Mouse (Mus musculus) hindbrain, embryonic 12.5 days (tissue): ENCODE measurements around the gene Gls2. TPM values are rescaled to one million over a fixed set of nuclear protein-coding genes. Genes with fewer than 3 reads are reported as not detected.

ENCODE experiments used
- ATAC-seq: fragments of 200-750 bp; cut with Nextera tagmentation; 2 replicates; pipeline ENCODE4 v1.8.0; 2017; ENCODE audit warnings: moderate TSS enrichment; ENCODE audit not compliant: low FRiP score
- H3K27ac ChIP-seq: fragments of 300-500 bp; sonication (generic); 2 replicates; pipeline ENCODE4 v1.5.1; 2016; ENCODE audit warnings: mild to moderate bottlenecking
- H3K27me3 ChIP-seq: fragments of 300-500 bp; sonication (generic); 2 replicates; pipeline ENCODE4 v1.6.1; 2016; ENCODE audit warnings: mild to moderate bottlenecking
- H3K36me3 ChIP-seq: fragments of 300-500 bp; sonication (generic); 2 replicates; pipeline ENCODE4 v1.6.1; 2016; ENCODE audit warnings: mild to moderate bottlenecking
- H3K4me1 ChIP-seq: fragments of 300-500 bp; sonication (generic); 2 replicates; pipeline ENCODE4 v1.6.1; 2016
- H3K4me2 ChIP-seq: fragments of 300-500 bp; sonication (generic); replicated peaks from 2 replicates; pipeline ENCODE4 v1.6.1; 2016; ENCODE audit warnings: mild to moderate bottlenecking
- H3K4me3 ChIP-seq: fragments of 300-500 bp; sonication (generic); 2 replicates; pipeline ENCODE4 v1.5.1; 2016; ENCODE audit warnings: mild to moderate bottlenecking
- H3K9ac ChIP-seq: fragments of 300-500 bp; sonication (generic); 2 replicates; pipeline ENCODE4 v1.6.1; 2016; ENCODE audit warnings: mild to moderate bottlenecking, moderate library complexity
- H3K9me3 ChIP-seq: fragments of 300-500 bp; sonication (generic); replicated peaks from 2 replicates; pipeline ENCODE4 v1.6.1; 2016; ENCODE audit warnings: mild to moderate bottlenecking
- WGBS: fragments of 180-500 bp; shearing (Covaris S2); methylation state at CpG from one replicate; pipeline ENCODE4 v1.1.7; 2016; 5-methylcytosine and 5-hydroxymethylcytosine counted together
- polyA plus RNA-seq: library from polyadenylated mRNA; unstranded; fragments of >200 nt; fragmentation: Nextera tagmentation; extraction: Ambion mirVana; gene quantifications from 2 replicates; pipeline ENCODE4 v1.2.1, GENCODE M21; 2016

The Gls2 gene
- polyA plus RNA-seq, 1 experiment from 2014 or later = 0.70 TPM

GRCm38 (mm10) chr10:128239140-128239539 lies 44.9 kb downstream of the Gls2 start:
- Histone ChIP-seq H3K36me3 (peaks cover 41% of the 10 kb centered on the region), H3K4me1 (peaks cover 6% of the 10 kb centered on the region), H3K27ac (no peak overlapping the region), H3K9me3 (no peaks in the 10 kb centered on the region), H3K9ac (no peak overlapping the region), H3K27me3 (no peaks in the 10 kb centered on the region), H3K4me3 (no peak overlapping the region), H3K4me2 (no peak overlapping the region)
- 92% methylated on average over 4 of the region's 4 CpGs for WGBS
- no peak for ATAC-seq

GRCm38 (mm10) chr10:128240131-128240530 lies 45.9 kb downstream of the Gls2 start:
- Histone ChIP-seq H3K36me3 (peaks cover 51% of the 10 kb centered on the region), H3K9me3 (no peaks in the 10 kb centered on the region), H3K27me3 (no peaks in the 10 kb centered on the region), H3K4me2 (no peak overlapping the region), H3K9ac (no peak overlapping the region), H3K4me3 (no peak overlapping the region), H3K27ac (no peak overlapping the region), H3K4me1 (peaks cover 6% of the 10 kb centered on the region)
- ATAC-seq = no peak
- WGBS = 92% methylated on average over 18 of the region's 18 CpGs

- H3K4me3 ChIP-seq = no peak overlapping the region
- ATAC-seq = no peak
- H3K27me3 ChIP-seq = no peaks in the 10 kb centered on the region
- H3K9me3 ChIP-seq = no peaks in the 10 kb centered on the region
- H3K4me2 ChIP-seq = no peak overlapping the region
- H3K36me3 ChIP-seq = peaks cover 80% of the 10 kb centered on the region
- 97% methylated on average over 8 of the region's 8 CpGs for WGBS
- no peak overlapping the region for H3K27ac ChIP-seq
- no peaks in the 10 kb centered on the region; the same call in 1 of the 2 replicates for H3K4me1 ChIP-seq
- H3K9ac ChIP-seq = no peak overlapping the region
Measured at GRCm38 (mm10) chr10:128243252-128243651, 49.0 kb downstream of the Gls2 start.

DNA sequence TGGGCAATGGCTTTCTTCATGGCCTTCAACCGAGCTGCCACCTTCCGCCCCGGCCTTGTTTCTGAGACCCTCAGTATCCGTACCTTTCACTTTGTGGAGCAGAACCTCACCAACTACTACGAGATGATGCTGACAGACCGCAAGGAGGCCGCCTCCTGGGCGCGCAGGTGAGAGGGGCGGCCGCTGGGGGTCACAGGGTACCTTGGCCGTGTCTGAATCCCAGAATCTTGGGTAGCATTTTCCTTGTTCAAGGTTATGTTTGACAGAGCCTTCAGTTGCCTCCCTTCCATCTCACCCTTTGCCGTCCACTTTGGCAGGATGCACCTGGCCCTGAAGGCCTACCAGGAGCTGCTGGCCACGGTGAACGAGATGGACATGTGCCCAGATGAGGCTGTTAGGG lies 49.9 kb downstream of the Gls2 start:
- WGBS = 96% methylated on average over 15 of the region's 15 CpGs
- H3K36me3 ChIP-seq = peaks cover 88% of the 10 kb centered on the region

DNA sequence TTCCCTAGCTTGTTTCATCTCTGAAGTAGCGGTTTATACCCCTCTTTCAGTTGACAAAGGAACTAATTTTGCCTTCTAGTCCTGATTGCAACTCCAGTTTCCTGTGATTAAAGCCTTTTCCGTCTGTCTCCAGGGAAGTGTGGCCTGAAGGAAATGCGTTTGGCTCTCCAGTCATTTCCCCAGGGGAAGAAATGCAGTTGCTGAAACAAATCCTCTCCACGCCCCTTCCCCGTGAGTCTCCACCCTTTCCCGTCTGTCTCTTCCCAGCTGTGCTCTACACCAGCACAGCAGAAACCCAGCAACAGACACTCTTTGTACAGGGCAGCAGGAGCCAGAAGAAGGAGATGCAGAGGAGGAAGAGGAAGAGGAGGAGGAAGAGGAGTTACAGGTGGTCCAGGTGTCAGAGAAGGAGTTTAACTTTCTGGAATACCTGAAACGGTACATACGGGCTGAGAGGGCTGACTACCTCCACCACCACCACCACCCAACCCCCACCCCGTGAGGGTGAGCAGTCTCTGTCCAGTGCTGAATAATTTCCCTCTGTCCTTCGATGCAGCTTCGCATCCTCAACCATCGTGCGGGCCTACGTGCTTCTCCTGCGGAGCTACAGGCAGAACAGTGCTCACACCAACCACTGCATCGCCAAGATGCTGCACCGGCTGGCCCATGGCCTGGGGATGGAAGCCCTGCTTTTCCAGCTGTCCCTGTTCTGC lies 52.9 kb downstream of the Gls2 start:
- no peak for ATAC-seq
- no peaks in the 10 kb centered on the region for H3K27me3 ChIP-seq
- peaks cover 96% of the 10 kb centered on the region for H3K36me3 ChIP-seq
- H3K27ac ChIP-seq = no peak overlapping the region; the same call in 1 of the 2 replicates
- no peak overlapping the region; the same call in 1 of the 2 replicates for H3K4me3 ChIP-seq
- H3K9ac ChIP-seq = no peak overlapping the region
- WGBS = 81% methylated on average over 17 of the region's 17 CpGs
- no peaks in the 10 kb centered on the region for H3K4me1 ChIP-seq
- no peaks in the 10 kb centered on the region for H3K9me3 ChIP-seq
- no peak overlapping the region for H3K4me2 ChIP-seq

More for the DNA sequence above, 49.9 kb downstream of the Gls2 start:
- no peak for ATAC-seq
- H3K9ac ChIP-seq = no peak overlapping the region
- no peaks in the 10 kb centered on the region for H3K9me3 ChIP-seq
- no peak overlapping the region for H3K27ac ChIP-seq
- no peak overlapping the region for H3K4me2 ChIP-seq
- H3K27me3 ChIP-seq = no peaks in the 10 kb centered on the region
- H3K4me1 ChIP-seq = no peaks in the 10 kb centered on the region
- no peak overlapping the region for H3K4me3 ChIP-seq

DNA sequence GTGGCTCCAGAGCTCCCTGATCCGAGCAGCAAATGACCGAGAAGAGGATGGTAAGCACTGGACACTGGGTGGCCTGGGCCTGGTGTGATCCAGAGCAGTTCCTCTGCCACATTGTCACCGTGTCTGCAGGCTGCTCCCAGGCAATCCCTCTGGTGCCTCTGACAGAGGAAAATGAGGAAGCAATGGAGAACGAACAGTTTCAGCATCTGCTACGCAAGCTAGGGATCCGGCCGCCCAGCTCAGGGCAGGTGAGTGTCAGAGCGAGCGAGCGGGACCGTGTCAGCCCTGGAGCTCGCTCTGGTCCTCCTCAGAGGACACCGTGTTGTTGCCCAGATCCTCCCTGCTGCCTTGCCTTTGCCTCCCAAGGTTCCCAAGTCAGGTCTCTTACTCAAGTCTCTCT lies 56.3 kb downstream of the Gls2 start:
- Histone ChIP-seq H3K4me3 (no peak overlapping the region), H3K27me3 (no peaks in the 10 kb centered on the region), H3K27ac (no peak overlapping the region), H3K4me2 (no peak overlapping the region), H3K36me3 (peaks cover 76% of the 10 kb centered on the region), H3K4me1 (no peaks in the 10 kb centered on the region), H3K9me3 (no peaks in the 10 kb centered on the region), H3K9ac (no peak overlapping the region)
- 97% methylated on average over 13 of the region's 13 CpGs for WGBS
- ATAC-seq = no peak

- H3K36me3 ChIP-seq = peaks cover 45% of the 10 kb centered on the region
- H3K9ac ChIP-seq = no peak within 1 kb of the TSS
- WGBS = 93% methylated on average over 4 of the region's 4 CpGs
- no peaks in the 10 kb centered on the region for H3K9me3 ChIP-seq
- no peak within 1 kb of the TSS for H3K4me3 ChIP-seq
- no peak within 1 kb of the TSS for H3K4me2 ChIP-seq
- H3K27me3 ChIP-seq = no peaks in the 10 kb centered on the region
- no peak within 1 kb of the TSS for H3K27ac ChIP-seq
- H3K4me1 ChIP-seq = no peaks in the 10 kb centered on the region
- no peak for ATAC-seq
Measured at GRCm38 (mm10) chr10:128253677-128254255, 59.5 kb downstream of the Gls2 start, which contains the start of gene Apon. TSS of gene Apon (plus strand) at chr10:128254096.

GRCm38 (mm10) chr10:128255925-128256324 lies 61.7 kb downstream of the Gls2 start:
- Histone ChIP-seq H3K4me3 (no peak overlapping the region), H3K27me3 (no peaks in the 10 kb centered on the region), H3K4me1 (no peaks in the 10 kb centered on the region), H3K36me3 (peaks cover 24% of the 10 kb centered on the region), H3K27ac (no peak overlapping the region), H3K9me3 (no peaks in the 10 kb centered on the region), H3K4me2 (no peak overlapping the region), H3K9ac (no peak overlapping the region)
- ATAC-seq = no peak
- 91% methylated on average over 8 of the region's 8 CpGs for WGBS

DNA sequence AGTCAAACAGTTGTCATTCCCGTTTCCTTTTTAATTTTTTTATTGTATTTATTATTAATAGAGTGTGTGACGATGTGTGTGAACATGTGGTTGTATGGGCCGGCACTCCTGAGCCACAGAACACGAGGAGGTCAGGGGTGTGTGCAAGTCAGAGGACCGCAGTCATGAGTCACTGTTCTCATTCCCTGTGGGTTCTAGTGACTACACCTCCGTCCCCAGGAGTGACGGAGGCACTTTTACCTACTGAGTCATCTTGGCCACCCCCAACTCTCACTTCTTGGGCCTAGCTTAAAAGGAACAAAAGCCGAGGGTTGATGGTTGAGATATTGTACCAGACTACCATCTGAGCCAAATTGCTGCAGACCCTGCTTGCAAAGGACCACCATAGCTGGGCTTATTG lies 62.1 kb downstream of the Gls2 start:
- H3K9ac ChIP-seq = no peak overlapping the region
- no peaks in the 10 kb centered on the region for H3K9me3 ChIP-seq
- H3K36me3 ChIP-seq = peaks cover 20% of the 10 kb centered on the region
- no peak overlapping the region for H3K4me3 ChIP-seq
- no peak overlapping the region for H3K27ac ChIP-seq
- H3K4me2 ChIP-seq = no peak overlapping the region
- 91% methylated on average over 8 of the region's 8 CpGs for WGBS
- no peaks in the 10 kb centered on the region for H3K4me1 ChIP-seq
- no peak for ATAC-seq
- no peaks in the 10 kb centered on the region for H3K27me3 ChIP-seq

DNA sequence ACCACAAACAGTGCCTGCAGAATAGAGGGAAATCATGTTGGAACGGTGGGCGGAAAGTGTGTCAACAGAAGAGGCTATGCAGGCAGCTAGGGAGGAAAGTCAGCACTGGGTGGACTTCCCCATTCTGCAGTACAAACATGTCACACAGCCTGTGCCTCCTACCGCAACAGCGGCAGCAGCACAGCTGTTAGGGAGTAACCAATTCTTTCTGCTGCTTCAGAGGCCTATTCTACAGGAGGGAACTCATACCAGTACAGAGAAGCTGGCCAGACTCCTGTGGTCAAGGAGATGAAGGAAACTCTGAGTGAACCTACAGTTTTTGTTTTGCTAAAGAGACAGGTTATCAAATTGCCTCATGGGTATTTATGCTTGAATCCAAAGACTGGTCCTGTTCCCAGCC lies 64.7 kb downstream of the Gls2 start:
- H3K9ac ChIP-seq = no peak overlapping the region
- no peaks in the 10 kb centered on the region for H3K4me1 ChIP-seq
- no peaks in the 10 kb centered on the region for H3K27me3 ChIP-seq
- no peak overlapping the region for H3K27ac ChIP-seq
- H3K4me2 ChIP-seq = no peak overlapping the region
- ATAC-seq = no peak
- no peaks in the 10 kb centered on the region for H3K9me3 ChIP-seq
- no peak overlapping the region for H3K4me3 ChIP-seq
- 86% methylated on average over 4 of the region's 4 CpGs for WGBS
- H3K36me3 ChIP-seq = no peaks in the 10 kb centered on the region

Other genes with a start within 250 kb of the Gls2 start
- not detected in 2 replicates for gene Hsd17b6, start 186.8 kb upstream of the Gls2 start, polyA plus RNA-seq
- 50.9 and 54.1 TPM in 2 replicates for gene Prim1, start 179.3 kb upstream of the Gls2 start, polyA plus RNA-seq
- 673 and 675 TPM in 2 replicates for gene Naca, start 158.9 kb upstream of the Gls2 start, polyA plus RNA-seq
- 495 and 513 TPM in 2 replicates for gene Ptges3, start 135.5 kb upstream of the Gls2 start, polyA plus RNA-seq
- gene Atp5b, start 111.2 kb upstream of the Gls2 start, polyA plus RNA-seq = 1,948 and 1,970 TPM in 2 replicates
- gene Baz2a, start 102.9 kb upstream of the Gls2 start, polyA plus RNA-seq = 12.8 and 15.4 TPM in 2 replicates
- 22.5 and 25.5 TPM in 2 replicates for gene Rbms2, start 14.2 kb upstream of the Gls2 start, polyA plus RNA-seq
- 24.5 and 25.6 TPM in 2 replicates for gene Spryd4, start 17.4 kb downstream of the Gls2 start, polyA plus RNA-seq
- gene Mip, start 31.4 kb downstream of the Gls2 start, polyA plus RNA-seq = not detected in 2 replicates
- gene Timeless, start 37.6 kb downstream of the Gls2 start, polyA plus RNA-seq = 46.2 and 53.7 TPM in 2 replicates
- 0.34 and 0.40 TPM in 2 replicates for gene Apon, start 59.6 kb downstream of the Gls2 start, polyA plus RNA-seq
- gene Apof, start 74.2 kb downstream of the Gls2 start, polyA plus RNA-seq = not detected in 2 replicates
- 23.1 and 26.5 TPM in 2 replicates for gene Stat2, start 76.1 kb downstream of the Gls2 start, polyA plus RNA-seq
- gene Il23a, start 104.3 kb downstream of the Gls2 start, polyA plus RNA-seq = 0.22 TPM in 1 of 2 replicates, not detected in the other
- gene Pan2, start 108.9 kb downstream of the Gls2 start, polyA plus RNA-seq = 33.5 and 34.1 TPM in 2 replicates
- gene Cnpy2, start 128.0 kb downstream of the Gls2 start, polyA plus RNA-seq = 242 and 244 TPM in 2 replicates
- 207 and 208 TPM in 2 replicates for gene Cs, start 143.3 kb downstream of the Gls2 start, polyA plus RNA-seq
- 31.7 and 32.8 TPM in 2 replicates for gene Coq10a, start 174.5 kb downstream of the Gls2 start, polyA plus RNA-seq
- gene Ankrd52, start 182.7 kb downstream of the Gls2 start, polyA plus RNA-seq = 13.6 and 13.7 TPM in 2 replicates
- gene Slc39a5, start 206.8 kb downstream of the Gls2 start, polyA plus RNA-seq = 0.43 TPM in 1 of 2 replicates, not detected in the other
- gene Nabp2, start 217.0 kb downstream of the Gls2 start, polyA plus RNA-seq = 102 and 104 TPM in 2 replicates
- 60.8 and 61.4 TPM in 2 replicates for gene Rnf41, start 217.2 kb downstream of the Gls2 start, polyA plus RNA-seq